33 mouse cellular contexts compared by ENCODE assay signal in genomic region chrX:7067219-7067618, GRCm38 (mm10). TPM values are rescaled to one million over a fixed set of nuclear protein-coding genes. Genes with fewer than 3 reads are reported as not detected.
"Had no signal": no experiment of that assay in that cellular context is flagged by ENCODE, and none has a peak within 500 bp of the region (broad histone marks: within the 10 kb centered on the region; RNA-seq: fewer than 3 reads in every experiment).

TSS of gene Akap4 (plus strand) at chrX:7067519.

- H3K27me3 ChIP-seq: embryonic facial prominence, embryonic 12.5 days; embryonic facial prominence, embryonic 13.5 days; embryonic facial prominence, embryonic 15.5 days; forebrain, embryonic 12.5 days; forebrain, embryonic 13.5 days; forebrain, embryonic 15.5 days had no signal

- H3K27ac ChIP-seq: embryonic facial prominence, embryonic 10.5 days; embryonic facial prominence, embryonic 12.5 days; embryonic facial prominence, embryonic 13.5 days; embryonic facial prominence, embryonic 15.5 days; forebrain, embryonic 10.5 days; forebrain, embryonic 12.5 days; forebrain, embryonic 13.5 days; forebrain, embryonic 15.5 days; gastrocnemius, adult 2 months; heart, adult 2 months had no signal

- DNase-seq: cerebellum, adult 8-10 months; cerebellum, adult 9-10 months; cerebellum, adult 9-11 months; cerebellum, postnatal 10 days; cerebellum, postnatal 14 days; cerebellum, postnatal 25 days; cerebellum, postnatal 36 days; embryo, embryonic 11 days; forebrain, postnatal 0 days; gastrocnemius, adult 2 months; gastrocnemius, postnatal 10 days; gastrocnemius, postnatal 14 days; gastrocnemius, postnatal 25 days; gastrocnemius, postnatal 36 days; heart, adult 11 months; heart, adult 18-20 months; heart, adult 2 months had no signal

- H3K4me3 ChIP-seq: embryonic facial prominence, embryonic 10.5 days; embryonic facial prominence, embryonic 12.5 days; embryonic facial prominence, embryonic 13.5 days; embryonic facial prominence, embryonic 15.5 days; erythroblast, embryonic 14.5 days; forebrain, embryonic 10.5 days; forebrain, embryonic 12.5 days; forebrain, embryonic 13.5 days; forebrain, embryonic 15.5 days; gastrocnemius, adult 2 months; heart, adult 2 months had no signal

- H3K4me1 ChIP-seq: embryonic facial prominence, embryonic 10.5 days; embryonic facial prominence, embryonic 12.5 days; embryonic facial prominence, embryonic 13.5 days; embryonic facial prominence, embryonic 15.5 days; forebrain, embryonic 10.5 days; forebrain, embryonic 12.5 days; forebrain, embryonic 13.5 days; forebrain, embryonic 15.5 days had no signal

- H3K36me3 ChIP-seq: embryonic facial prominence, embryonic 10.5 days; embryonic facial prominence, embryonic 12.5 days; embryonic facial prominence, embryonic 13.5 days; embryonic facial prominence, embryonic 15.5 days; forebrain, embryonic 10.5 days; forebrain, embryonic 12.5 days; forebrain, embryonic 15.5 days had no signal

RNA-seq across cellular contexts. Expression of gene Akap4, which starts in this region (rescaled TPM):
- polyA plus RNA-seq: cortical plate, adult 2 months; embryonic facial prominence, embryonic 10.5 days; embryonic facial prominence, embryonic 11.5 days; embryonic facial prominence, embryonic 12.5 days; embryonic facial prominence, embryonic 13.5 days; embryonic facial prominence, embryonic 14.5 days; embryonic facial prominence, embryonic 15.5 days; erythroblast, embryonic 14.5 days; forebrain, embryonic 10.5 days; forebrain, embryonic 11.5 days; forebrain, embryonic 12.5 days; forebrain, embryonic 13.5 days; forebrain, embryonic 14.5 days; forebrain, embryonic 15.5 days; forebrain, embryonic 16.5 days; forebrain, postnatal 0 days; frontal cortex, adult 2 months had no signal
